Mouse (Mus musculus) frontal cortex, postnatal 10 days (tissue): ENCODE data around the gene Manbal.

ENCODE experiments used
- DNase-seq, 2 experiments: peaks; one replicate each; pipeline ENCODE4 v3.0.0; 2022; ENCODE audit warnings: low spot score in 2 of 2, mixed read lengths in 1 of 2

Manbal gene

GRCm38 (mm10) chr2:157367184-157367893 lies at the start of gene Manbal:
Gene Manbal (plus strand): TSS chr2:157367594.
- DNase-seq = peak; percentile 87 to 92

GRCm38 (mm10) chr2:157320135-157320534 lies 47.3 kb upstream of the Manbal start:
- no peak for DNase-seq

- no peak for DNase-seq
Observed at GRCm38 (mm10) chr2:157320886-157321285, 46.5 kb upstream of the Manbal start.

GRCm38 (mm10) chr2:157322029-157322766 lies 45.2 kb upstream of the Manbal start:
- DNase-seq = no peak

GRCm38 (mm10) chr2:157325238-157325637 lies 42.2 kb upstream of the Manbal start:
- no peak for DNase-seq

- DNase-seq = no peak
Observed at GRCm38 (mm10) chr2:157328106-157328505, 39.3 kb upstream of the Manbal start.

GRCm38 (mm10) chr2:157328570-157328969 lies 38.8 kb upstream of the Manbal start:
- no peak for DNase-seq

GRCm38 (mm10) chr2:157332059-157332458 lies 35.3 kb upstream of the Manbal start:
- no peak for DNase-seq

- DNase-seq = peak in 1 of 2 experiments; percentile 65
Observed at GRCm38 (mm10) chr2:157338663-157339062, 28.7 kb upstream of the Manbal start.

GRCm38 (mm10) chr2:157339532-157339931 lies 27.9 kb upstream of the Manbal start:
- no peak for DNase-seq

GRCm38 (mm10) chr2:157340221-157340741 lies 27.1 kb upstream of the Manbal start:
- peak; percentile 58 to 60 for DNase-seq

- peak; percentile 63 to 82 for DNase-seq
Observed at GRCm38 (mm10) chr2:157341554-157342270, 25.7 kb upstream of the Manbal start.

GRCm38 (mm10) chr2:157342328-157342926 lies 25.0 kb upstream of the Manbal start:
- no peak for DNase-seq

GRCm38 (mm10) chr2:157343337-157343736 lies 24.1 kb upstream of the Manbal start:
- no peak for DNase-seq

- peak; percentile 54 to 56 for DNase-seq
Observed at GRCm38 (mm10) chr2:157347361-157348159, 19.8 kb upstream of the Manbal start, which contains the start of gene Ghrh. Gene Ghrh (minus strand): TSS chr2:157347506.

GRCm38 (mm10) chr2:157349121-157349778 lies 18.1 kb upstream of the Manbal start:
- no peak for DNase-seq

- no peak for DNase-seq
Observed at GRCm38 (mm10) chr2:157353183-157353582, 14.2 kb upstream of the Manbal start.

GRCm38 (mm10) chr2:157354106-157354505 lies 13.3 kb upstream of the Manbal start:
- DNase-seq = no peak

GRCm38 (mm10) chr2:157360028-157360427 lies 7.4 kb upstream of the Manbal start:
- no peak for DNase-seq

GRCm38 (mm10) chr2:157363031-157363430 lies 4.4 kb upstream of the Manbal start:
- no peak for DNase-seq
